Mouse (Mus musculus) MEL (cell line): ENCODE data around the gene Abcc4.

Experiments
- CTCF ChIP-seq, 3 experiments: IDR thresholded peaks in 2 of 3; conservative IDR thresholded peaks in 1 of 3; 2 replicates each; pipeline ENCODE4 v1.5.1; 2011 to 2012; ENCODE audit warnings: low read length in 3 of 3, low read depth in 2 of 3, mild to moderate bottlenecking in 2 of 3, improper control_type of control experiment in 1 of 3, inconsistent platforms in 1 of 3, mixed read lengths in 1 of 3, moderate library complexity in 1 of 3; ENCODE audit not compliant: control insufficient read depth in 1 of 3, insufficient read depth in 1 of 3, poor library complexity in 1 of 3, severe bottlenecking in 1 of 3
- EP300 ChIP-seq, 2 experiments: IDR thresholded peaks; 2 replicates each; pipeline ENCODE4 v1.6.1; 2011; ENCODE audit warnings: improper control_type of control experiment in 2 of 2, low read length in 2 of 2, low read depth in 1 of 2, mild to moderate bottlenecking in 1 of 2
- GATA1 ChIP-seq: IDR thresholded peaks from 2 replicates; pipeline ENCODE4 v1.6.1; 2011; ENCODE audit warnings: low read depth, low read length, improper control_type of control experiment
- MAZ ChIP-seq: IDR thresholded peaks from 2 replicates; pipeline ENCODE4 v1.6.1; 2012; ENCODE audit warnings: low read depth, mild to moderate bottlenecking, inconsistent platforms, low read length, improper control_type of control experiment
- MEF2A ChIP-seq: IDR thresholded peaks from 2 replicates; pipeline ENCODE4 v1.6.1; 2014; ENCODE audit warnings: low read depth, mild to moderate bottlenecking, inconsistent platforms, low read length, improper control_type of control experiment; ENCODE audit not compliant: poor library complexity, insufficient replicate concordance, severe bottlenecking; ENCODE audit errors: extremely low read depth
- NRF1 ChIP-seq: IDR thresholded peaks from 2 replicates; pipeline ENCODE4 v1.6.1; 2014; ENCODE audit warnings: low read depth, mild to moderate bottlenecking, inconsistent platforms, low read length, improper control_type of control experiment, moderate library complexity; ENCODE audit not compliant: poor library complexity, insufficient read depth, severe bottlenecking
- POLR2A ChIP-seq, 2 experiments: IDR thresholded peaks; 2 replicates each; pipeline ENCODE4 v1.6.1; 2011 to 2012; ENCODE audit warnings: low read length in 2 of 2, mild to moderate bottlenecking in 2 of 2, control low read depth in 1 of 2, improper control_type of control experiment in 1 of 2, low read depth in 1 of 2, moderate library complexity in 1 of 2; ENCODE audit not compliant: control insufficient read depth in 1 of 2, insufficient read depth in 1 of 2, poor library complexity in 1 of 2
- POLR2AphosphoS2 ChIP-seq: IDR thresholded peaks from 2 replicates; pipeline ENCODE4 v1.6.1; 2011; ENCODE audit warnings: low read length, improper control_type of control experiment
- POLR2AphosphoS5 ChIP-seq: IDR thresholded peaks from 2 replicates; pipeline ENCODE4 v1.6.1; 2012; ENCODE audit warnings: low read depth, borderline replicate concordance, mild to moderate bottlenecking, inconsistent platforms, low read length, moderate library complexity, mixed read lengths
- ZC3H11A ChIP-seq: IDR thresholded peaks from 2 replicates; pipeline ENCODE4 v1.6.1; 2012; ENCODE audit warnings: low read depth, mild to moderate bottlenecking, inconsistent platforms, low read length, improper control_type of control experiment

DNA sequence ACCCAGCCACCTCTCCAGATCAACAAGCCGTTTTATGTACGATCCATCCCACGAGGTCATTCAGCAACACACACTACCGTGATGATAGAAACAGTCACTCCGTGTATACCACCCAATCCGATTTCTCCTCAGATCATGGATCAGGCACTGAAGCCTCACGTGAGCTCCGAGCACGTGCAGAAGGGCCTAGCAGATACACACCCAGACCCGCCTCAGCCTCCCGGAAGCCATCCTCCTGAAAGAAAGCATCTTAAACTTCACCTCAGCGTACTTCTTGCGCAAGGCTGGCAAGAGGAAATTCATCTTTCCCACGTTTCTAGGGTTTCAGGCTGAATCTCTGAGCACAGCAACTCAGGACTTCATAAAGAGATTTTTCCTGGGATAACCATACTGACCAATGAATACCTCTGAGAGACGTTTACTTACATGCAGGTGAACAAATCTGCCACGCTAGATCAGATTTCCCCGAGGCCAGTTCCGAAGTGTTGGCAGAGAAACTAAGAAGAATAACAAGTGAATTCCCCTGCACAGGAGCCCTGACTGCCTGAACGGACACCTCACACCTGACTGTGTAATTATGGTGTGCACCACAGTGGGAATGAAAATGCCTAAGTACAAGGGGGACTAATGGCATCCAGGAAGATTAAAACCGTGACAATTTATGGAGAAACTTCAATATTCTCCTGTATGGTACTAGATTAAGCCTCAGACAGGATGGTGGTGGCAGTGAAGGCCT lies 54.1 kb downstream of the Abcc4 start:
- TF ChIP-seq EP300 (IDR thresholded peaks at IDR 0.05; ENCODE audit: low read depth in 1 of 2, low read length in 2 of 2), result no peak
- TF ChIP-seq ZC3H11A, result no peak
- no peak for TF ChIP-seq NRF1
- no peak for TF ChIP-seq CTCF (IDR thresholded peaks at IDR 0.05 in 2 of 3, conservative IDR thresholded peaks at IDR 0.05 in 1 of 3; ENCODE audit: control insufficient read depth in 1 of 3, insufficient read depth in 1 of 3, low read depth in 2 of 3, low read length in 3 of 3, poor library complexity in 1 of 3, severe bottlenecking in 1 of 3)
- no peak for TF ChIP-seq POLR2AphosphoS5
- TF ChIP-seq MEF2A, result no peak
- TF ChIP-seq POLR2A (IDR thresholded peaks at IDR 0.05; ENCODE audit: control insufficient read depth in 1 of 2, insufficient read depth in 1 of 2, low read depth in 1 of 2, low read length in 2 of 2, poor library complexity in 1 of 2), result no peak
- no peak for TF ChIP-seq MAZ
- no peak for TF ChIP-seq GATA1
- no peak for TF ChIP-seq POLR2AphosphoS2
